Mouse (Mus musculus): ENCODE measurements around the gene Thap3. TPM values are rescaled to one million over a fixed set of nuclear protein-coding genes. Genes with fewer than 3 reads are reported as not detected.

Gene Thap3
- total RNA-seq, 2 experiments from 2014 or later, result 24.4 to 28.2 TPM

- DNase-seq (ENCODE audit: low spot score in 2 of 2), result no peak
Measured at GRCm38 (mm10) chr4:151985886-151986285, 2.9 kb downstream of the Thap3 start.

- DNase-seq (ENCODE audit: low spot score in 2 of 2), result no peak
Measured at GRCm38 (mm10) chr4:151983560-151983959, 5.2 kb downstream of the Thap3 start.

GRCm38 (mm10) chr4:151983043-151983442, 5.8 kb downstream of the Thap3 start:
- DNase-seq (ENCODE audit: low spot score in 2 of 2), result no peak

GRCm38 (mm10) chr4:151981363-151981762, 7.4 kb downstream of the Thap3 start:
- peak; percentile 79 to 91 for DNase-seq (ENCODE audit: low spot score in 2 of 2)

GRCm38 (mm10) chr4:151980699-151981098, 8.1 kb downstream of the Thap3 start:
- DNase-seq (ENCODE audit: low spot score in 2 of 2), result no peak

- DNase-seq (ENCODE audit: low spot score in 2 of 2), result peak; percentile 82 to 95
Measured at GRCm38 (mm10) chr4:151977748-151978147, 11.0 kb downstream of the Thap3 start.

GRCm38 (mm10) chr4:151975441-151975840, 13.4 kb downstream of the Thap3 start:
- no peak for DNase-seq (ENCODE audit: low spot score in 2 of 2)

GRCm38 (mm10) chr4:151972221-151972967, 16.4 kb downstream of the Thap3 start:
- no peak for DNase-seq (ENCODE audit: low spot score in 2 of 2)

- DNase-seq (ENCODE audit: low spot score in 2 of 2), result no peak
Measured at GRCm38 (mm10) chr4:151968204-151968921, 20.4 kb downstream of the Thap3 start.

- DNase-seq (ENCODE audit: low spot score in 2 of 2), result no peak
Measured at GRCm38 (mm10) chr4:151962817-151963216, 26.0 kb downstream of the Thap3 start.

- no peak for DNase-seq (ENCODE audit: low spot score in 2 of 2)
Measured at GRCm38 (mm10) chr4:151960513-151960854, 28.3 kb downstream of the Thap3 start.

GRCm38 (mm10) chr4:151959849-151960512, 28.8 kb downstream of the Thap3 start:
- no peak for DNase-seq (ENCODE audit: low spot score in 2 of 2)

- no peak for DNase-seq (ENCODE audit: low spot score in 2 of 2)
Measured at GRCm38 (mm10) chr4:151957584-151958315, 31.0 kb downstream of the Thap3 start.

GRCm38 (mm10) chr4:151955791-151956190, 33.0 kb downstream of the Thap3 start:
- no peak for DNase-seq (ENCODE audit: low spot score in 2 of 2)

- no peak for DNase-seq (ENCODE audit: low spot score in 2 of 2)
Measured at GRCm38 (mm10) chr4:151953209-151953608, 35.6 kb downstream of the Thap3 start.

GRCm38 (mm10) chr4:151948497-151949471, 40.0 kb downstream of the Thap3 start:
- no peak for DNase-seq (ENCODE audit: low spot score in 2 of 2)

- no peak for DNase-seq (ENCODE audit: low spot score in 2 of 2)
Measured at GRCm38 (mm10) chr4:151946211-151946610, 42.6 kb downstream of the Thap3 start.

- no peak for DNase-seq (ENCODE audit: low spot score in 2 of 2)
Measured at GRCm38 (mm10) chr4:151938089-151938488, 50.7 kb downstream of the Thap3 start.

GRCm38 (mm10) chr4:151937441-151937840, 51.4 kb downstream of the Thap3 start:
- DNase-seq (ENCODE audit: low spot score in 2 of 2), result no peak

- no peak for DNase-seq (ENCODE audit: low spot score in 2 of 2)
Measured at GRCm38 (mm10) chr4:151934215-151934572, 54.6 kb downstream of the Thap3 start.

All from layer of hippocampus, adult 18-20 months (tissue).